Mouse (Mus musculus) midbrain, embryonic 12.5 days (tissue): ENCODE measurements around the gene Vps51. TPM values are rescaled to one million over a fixed set of nuclear protein-coding genes. Genes with fewer than 3 reads are reported as not detected.

Experiments
- ATAC-seq: fragments of 200-750 bp; cut with Nextera tagmentation; 2 replicates; pipeline ENCODE4 v1.8.0; 2017; ENCODE audit warnings: low read depth, moderate TSS enrichment, moderate library complexity; ENCODE audit not compliant: low FRiP score
- H3K27ac ChIP-seq: fragments of 300-500 bp; sonication (generic); replicated peaks from 2 replicates; pipeline ENCODE4 v1.5.1; 2016; ENCODE audit warnings: mild to moderate bottlenecking
- H3K27me3 ChIP-seq: fragments of 300-500 bp; sonication (generic); 2 replicates; pipeline ENCODE4 v1.6.1; 2016; ENCODE audit warnings: mild to moderate bottlenecking
- H3K36me3 ChIP-seq: fragments of 300-500 bp; sonication (generic); 2 replicates; pipeline ENCODE4 v1.6.1; 2016
- H3K4me1 ChIP-seq: fragments of 300-500 bp; sonication (generic); 2 replicates; pipeline ENCODE4 v1.6.1; 2016
- H3K4me2 ChIP-seq: fragments of 300-500 bp; sonication (generic); replicated peaks from 2 replicates; pipeline ENCODE4 v1.6.1; 2016; ENCODE audit warnings: mild to moderate bottlenecking, moderate library complexity
- H3K4me3 ChIP-seq: fragments of 300-500 bp; sonication (generic); 2 replicates; pipeline ENCODE4 v1.5.1; 2016; ENCODE audit warnings: mild to moderate bottlenecking
- H3K9ac ChIP-seq: fragments of 300-500 bp; sonication (generic); replicated peaks from 2 replicates; pipeline ENCODE4 v1.6.1; 2016; ENCODE audit warnings: mild to moderate bottlenecking, moderate library complexity
- H3K9me3 ChIP-seq: fragments of 300-500 bp; sonication (generic); 2 replicates; pipeline ENCODE4 v1.6.1; 2016; ENCODE audit warnings: mild to moderate bottlenecking
- WGBS: fragments of 180-500 bp; shearing (Covaris S2); methylation state at CpG from one replicate; pipeline ENCODE4 v1.1.7; 2016; 5-methylcytosine and 5-hydroxymethylcytosine counted together
- polyA plus RNA-seq: library from polyadenylated mRNA; unstranded; fragments of >200 nt; fragmentation: Nextera tagmentation; extraction: Ambion mirVana; gene quantifications from 2 replicates; pipeline ENCODE4 v1.2.1, GENCODE M21; 2016

Vps51 gene
- polyA plus RNA-seq, 1 experiment from 2014 or later: 82.2 TPM

DNA sequence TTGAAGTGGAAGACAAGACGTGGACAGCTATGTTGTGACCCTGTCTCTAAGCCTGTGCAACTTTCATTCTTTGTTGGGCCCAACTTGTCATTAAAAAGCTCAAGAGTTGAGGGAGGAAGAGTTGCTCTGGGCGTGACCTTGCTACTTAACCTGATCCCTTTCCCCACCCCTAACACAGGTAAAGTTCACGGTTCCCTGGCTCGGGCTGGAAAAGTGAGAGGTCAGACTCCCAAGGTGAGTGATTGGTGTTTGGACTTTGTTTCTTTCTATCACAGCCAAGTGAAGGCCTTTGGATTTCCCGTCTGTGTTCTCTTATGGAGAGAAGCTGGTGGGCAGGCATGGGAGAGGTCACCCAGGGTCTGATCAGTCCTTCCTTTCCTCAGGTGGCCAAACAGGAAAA lies 18.1 kb downstream of the Vps51 start:
- no peak overlapping the region for H3K27ac ChIP-seq
- peak overlapping the region; percentile 82 for H3K4me2 ChIP-seq
- peak overlapping the region; percentile 86; the same call in 1 of the 2 replicates for H3K9ac ChIP-seq
- H3K9me3 ChIP-seq: no peaks in the 10 kb centered on the region
- no peak for ATAC-seq
- no peaks in the 10 kb centered on the region for H3K27me3 ChIP-seq
- H3K4me3 ChIP-seq: peak overlapping the region; percentile 84
- H3K4me1 ChIP-seq: peaks cover 42% of the 10 kb centered on the region
- 87% methylated on average over 5 of the region's 5 CpGs for whole genome bisulfite sequencing
- peaks cover 31% of the 10 kb centered on the region for H3K36me3 ChIP-seq

DNA sequence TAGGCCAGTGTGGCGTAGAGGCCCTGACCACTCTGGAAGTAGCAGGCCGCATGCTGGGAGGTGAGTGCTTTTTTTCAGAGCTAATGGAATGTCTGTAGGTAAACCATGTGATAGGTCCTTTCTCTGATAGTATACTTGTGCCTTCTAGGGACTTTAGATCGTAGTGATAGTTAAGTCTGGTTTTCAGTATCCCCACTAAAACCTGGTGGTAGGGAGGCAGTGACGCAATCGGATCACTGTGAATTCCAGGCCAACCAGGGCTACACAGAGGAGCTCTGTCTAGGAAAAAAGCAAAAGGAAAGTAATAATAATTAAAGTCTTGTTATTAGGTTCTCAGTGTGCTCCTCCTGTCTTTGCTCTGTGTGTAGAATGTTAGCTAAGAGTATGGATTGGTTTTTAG lies 18.5 kb downstream of the Vps51 start:
- peaks cover 40% of the 10 kb centered on the region for H3K4me1 ChIP-seq
- ATAC-seq: no peak
- 34% methylated on average over 5 of the region's 5 CpGs for WGBS
- peak overlapping the region; percentile 70; the same call in 1 of the 2 replicates for H3K27ac ChIP-seq
- H3K27me3 ChIP-seq: no peaks in the 10 kb centered on the region
- H3K9ac ChIP-seq: peak overlapping the region; percentile 86
- peaks cover 36% of the 10 kb centered on the region for H3K36me3 ChIP-seq
- peak overlapping the region; percentile 84 for H3K4me3 ChIP-seq
- peak overlapping the region; percentile 82 for H3K4me2 ChIP-seq
- no peaks in the 10 kb centered on the region for H3K9me3 ChIP-seq

DNA sequence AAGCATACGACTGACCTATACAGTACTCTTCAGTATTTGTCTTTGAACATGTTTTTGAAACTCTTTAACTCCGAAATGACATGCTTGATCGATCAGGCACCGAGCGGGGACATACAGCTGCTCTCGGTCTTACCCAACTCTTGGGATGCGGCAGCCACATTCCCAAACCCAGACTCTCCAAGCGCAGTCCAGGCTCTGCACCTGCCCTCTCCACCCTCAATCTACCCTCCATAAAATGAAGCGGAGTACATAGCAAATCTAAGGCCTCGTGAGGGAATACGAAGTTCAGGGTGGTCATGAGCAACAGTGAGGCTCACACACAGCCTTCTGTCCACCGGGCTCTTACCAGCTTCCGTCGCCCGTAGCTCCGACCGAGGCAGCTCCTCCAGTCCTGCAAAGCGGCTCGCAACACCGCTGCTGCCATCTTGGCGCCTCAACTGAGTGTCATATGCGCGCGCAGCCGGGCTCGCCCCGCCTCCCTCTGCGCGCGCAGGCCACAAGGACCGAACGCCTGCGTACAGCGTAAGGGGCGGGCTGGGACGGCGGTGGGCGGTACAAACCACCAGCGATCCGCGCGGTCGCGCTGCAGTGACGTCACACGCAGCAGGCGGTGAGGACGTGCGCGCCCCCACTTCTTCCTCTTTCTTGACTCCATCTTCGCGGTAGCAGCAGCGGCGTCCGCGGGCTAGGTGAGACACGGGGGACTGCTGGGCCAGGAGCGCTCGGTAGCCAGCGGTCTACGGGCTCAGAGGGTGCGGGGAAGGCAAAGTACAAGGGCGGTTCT lies 19.5 kb downstream of the Vps51 start, which contains the start of the genes Mrpl49 and Fau:
TSS of gene Mrpl49 (minus strand) at position 473 of the 784 bp plus-strand sequence.
TSS of gene Fau (plus strand) at position 532 of the 784 bp plus-strand sequence.
- H3K4me3 ChIP-seq: peak within 1 kb of the TSS; percentile 84
- H3K4me1 ChIP-seq: peaks cover 35% of the 10 kb centered on the region
- ATAC-seq: peak; percentile 87
- under 1% methylated on average over 62 of the region's 63 CpGs for WGBS
- H3K36me3 ChIP-seq: peaks cover 46% of the 10 kb centered on the region
- peak within 1 kb of the TSS; percentile 86 for H3K9ac ChIP-seq
- no peaks in the 10 kb centered on the region for H3K27me3 ChIP-seq
- H3K27ac ChIP-seq: peak within 1 kb of the TSS; percentile 70
- no peaks in the 10 kb centered on the region for H3K9me3 ChIP-seq
- H3K4me2 ChIP-seq: peak within 1 kb of the TSS; percentile 82

DNA sequence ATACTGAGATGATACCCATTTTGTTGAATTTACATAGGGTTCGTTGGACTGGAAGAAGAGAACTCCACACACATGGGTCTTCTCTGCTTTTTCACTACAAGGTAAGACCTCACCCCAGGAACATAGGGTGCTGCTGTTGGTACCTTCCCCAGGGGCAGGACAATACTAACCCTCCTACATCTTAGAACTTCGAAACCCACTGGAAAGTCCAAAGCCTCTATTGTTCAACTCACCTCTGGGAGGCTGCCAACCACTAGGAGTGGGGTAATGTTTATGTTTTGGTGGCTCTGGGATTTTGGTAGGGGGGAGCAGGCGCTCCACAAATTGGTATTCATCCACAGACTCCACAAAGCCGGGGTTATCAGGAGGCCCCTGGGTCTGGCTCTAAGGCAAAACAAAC lies 20.3 kb downstream of the Vps51 start:
- WGBS: 59% methylated on average over 4 of the region's 4 CpGs

DNA sequence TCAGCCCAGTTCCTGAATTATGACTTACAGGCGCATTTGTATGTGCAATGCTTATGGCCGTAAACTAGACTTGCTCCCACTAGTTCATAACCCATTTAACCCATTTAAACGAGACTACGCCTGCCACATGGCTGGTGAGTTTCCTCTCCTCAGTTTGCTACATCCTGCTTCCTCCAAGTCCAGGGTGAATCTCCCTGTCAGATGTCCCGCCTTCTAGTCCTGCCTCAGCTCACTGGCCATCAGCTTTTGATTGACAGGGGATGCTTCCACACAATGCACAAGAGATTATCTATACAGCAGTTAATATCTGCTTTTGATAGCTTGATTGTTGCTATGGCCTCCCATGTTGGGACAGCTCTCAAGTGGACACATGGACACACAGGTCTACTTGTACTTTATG lies 22.7 kb downstream of the Vps51 start:
- H3K27me3 ChIP-seq: no peaks in the 10 kb centered on the region
- H3K36me3 ChIP-seq: peaks cover 72% of the 10 kb centered on the region
- H3K4me2 ChIP-seq: no peak overlapping the region
- H3K27ac ChIP-seq: no peak overlapping the region
- no peak overlapping the region for H3K4me3 ChIP-seq
- H3K9me3 ChIP-seq: no peaks in the 10 kb centered on the region
- WGBS: 93% methylated on average over 5 of the region's 5 CpGs
- no peak overlapping the region for H3K9ac ChIP-seq
- peaks cover 20% of the 10 kb centered on the region for H3K4me1 ChIP-seq
- ATAC-seq: no peak

More for the DNA sequence above, 20.3 kb downstream of the Vps51 start:
- H3K9me3 ChIP-seq: no peaks in the 10 kb centered on the region
- H3K4me1 ChIP-seq: peaks cover 27% of the 10 kb centered on the region
- H3K36me3 ChIP-seq: peaks cover 54% of the 10 kb centered on the region
- peak overlapping the region; percentile 84 for H3K4me3 ChIP-seq
- H3K9ac ChIP-seq: peak overlapping the region; percentile 78
- ATAC-seq: no peak
- peak overlapping the region; percentile 82 for H3K4me2 ChIP-seq
- H3K27me3 ChIP-seq: no peaks in the 10 kb centered on the region
- no peak overlapping the region for H3K27ac ChIP-seq

DNA sequence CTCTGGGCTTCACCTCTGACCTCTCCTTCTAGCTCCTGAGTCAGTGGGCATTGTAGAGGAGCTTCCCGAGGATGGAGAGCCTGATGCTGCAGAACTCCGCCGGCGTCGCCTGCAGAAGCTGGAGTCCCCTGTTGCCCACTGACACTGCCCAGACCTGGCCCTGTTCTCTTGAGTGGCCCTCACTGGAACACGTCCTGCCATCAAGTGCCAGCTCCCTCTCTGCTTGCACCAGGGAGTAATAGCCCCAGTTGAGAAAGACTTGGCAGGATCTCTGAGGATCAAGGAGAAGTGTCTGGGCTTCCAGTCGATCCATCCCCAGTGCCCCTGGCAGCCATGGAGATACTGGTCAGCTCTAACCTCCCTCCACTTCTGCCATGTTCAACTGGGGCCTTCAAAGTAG lies 24.5 kb downstream of the Vps51 start:
- Histone ChIP-seq H3K27ac (no peak overlapping the region), H3K9me3 (no peaks in the 10 kb centered on the region), H3K27me3 (no peaks in the 10 kb centered on the region), H3K9ac (no peak overlapping the region), H3K4me1 (peaks cover 21% of the 10 kb centered on the region), H3K4me3 (no peak overlapping the region), H3K36me3 (peaks cover 77% of the 10 kb centered on the region), H3K4me2 (no peak overlapping the region)
- WGBS: 90% methylated on average over 7 of the region's 7 CpGs
- no peak for ATAC-seq

DNA sequence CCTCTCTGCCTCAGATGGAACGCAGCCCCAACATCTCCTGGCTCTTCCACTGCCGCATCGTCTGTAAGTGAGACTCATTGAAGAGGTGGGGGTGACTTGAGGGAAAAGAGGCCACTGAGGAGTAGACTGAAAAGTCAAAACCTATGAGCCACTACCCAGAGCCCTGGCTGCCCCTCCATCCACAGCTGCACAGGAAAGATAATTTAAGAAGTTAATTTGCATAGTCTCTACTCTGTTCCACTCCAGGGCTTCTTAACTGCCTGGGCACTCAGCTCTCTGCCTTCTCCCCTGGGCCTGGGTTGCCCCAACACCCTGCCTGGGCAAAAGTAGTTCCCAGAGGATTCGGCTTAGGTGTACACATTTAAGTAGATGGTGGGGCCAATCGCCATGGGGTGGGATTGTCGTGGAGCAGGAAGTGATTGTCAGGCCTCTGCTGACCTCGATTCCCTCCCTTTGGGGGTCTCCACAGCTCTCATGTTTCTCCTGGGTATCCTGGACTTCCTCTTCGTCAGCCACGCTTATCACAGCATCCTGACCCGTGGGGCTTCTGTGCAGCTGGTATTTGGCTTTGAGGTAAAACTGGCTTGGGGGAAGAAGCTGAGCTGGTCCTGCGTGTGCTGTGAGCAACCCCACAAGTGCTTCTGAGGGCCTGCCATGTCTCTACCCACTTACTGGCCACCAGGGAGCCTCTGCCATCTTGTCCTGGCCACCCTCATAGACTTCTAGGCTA lies 28.2 kb downstream of the Vps51 start:
- Histone ChIP-seq H3K4me1 (peaks cover 21% of the 10 kb centered on the region), H3K36me3 (peaks cover 57% of the 10 kb centered on the region), H3K4me2 (no peak overlapping the region), H3K9ac (no peak overlapping the region), H3K4me3 (0 out of 2 replicates have a peak overlapping the region, but pooled peaks have one; percentile 97), H3K9me3 (no peaks in the 10 kb centered on the region), H3K27me3 (no peaks in the 10 kb centered on the region), H3K27ac (no peak overlapping the region)
- WGBS: 91% methylated on average over 11 of the region's 11 CpGs
- no peak for ATAC-seq

DNA sequence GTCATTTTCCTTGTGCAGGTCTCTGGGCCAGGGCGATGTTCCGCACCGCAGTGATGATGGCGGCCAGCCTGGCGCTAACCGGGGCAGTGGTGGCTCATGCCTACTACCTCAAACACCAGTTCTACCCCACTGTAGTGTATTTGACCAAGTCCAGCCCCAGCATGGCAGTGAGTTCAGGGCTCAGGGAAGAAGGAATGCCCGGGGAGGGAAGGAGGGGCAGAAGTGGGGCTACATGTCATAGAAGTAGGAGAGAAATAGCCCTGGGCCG lies 29.2 kb downstream of the Vps51 start:
- Histone ChIP-seq H3K4me1 (peaks cover 21% of the 10 kb centered on the region), H3K4me2 (peak overlapping the region; percentile 99), H3K27me3 (no peaks in the 10 kb centered on the region), H3K9ac (peak overlapping the region; percentile 91), H3K27ac (no peak overlapping the region), H3K36me3 (peaks cover 47% of the 10 kb centered on the region), H3K4me3 (peak overlapping the region; percentile 97), H3K9me3 (no peaks in the 10 kb centered on the region)
- 87% methylated on average over 8 of the region's 8 CpGs for WGBS
- no peak for ATAC-seq

DNA sequence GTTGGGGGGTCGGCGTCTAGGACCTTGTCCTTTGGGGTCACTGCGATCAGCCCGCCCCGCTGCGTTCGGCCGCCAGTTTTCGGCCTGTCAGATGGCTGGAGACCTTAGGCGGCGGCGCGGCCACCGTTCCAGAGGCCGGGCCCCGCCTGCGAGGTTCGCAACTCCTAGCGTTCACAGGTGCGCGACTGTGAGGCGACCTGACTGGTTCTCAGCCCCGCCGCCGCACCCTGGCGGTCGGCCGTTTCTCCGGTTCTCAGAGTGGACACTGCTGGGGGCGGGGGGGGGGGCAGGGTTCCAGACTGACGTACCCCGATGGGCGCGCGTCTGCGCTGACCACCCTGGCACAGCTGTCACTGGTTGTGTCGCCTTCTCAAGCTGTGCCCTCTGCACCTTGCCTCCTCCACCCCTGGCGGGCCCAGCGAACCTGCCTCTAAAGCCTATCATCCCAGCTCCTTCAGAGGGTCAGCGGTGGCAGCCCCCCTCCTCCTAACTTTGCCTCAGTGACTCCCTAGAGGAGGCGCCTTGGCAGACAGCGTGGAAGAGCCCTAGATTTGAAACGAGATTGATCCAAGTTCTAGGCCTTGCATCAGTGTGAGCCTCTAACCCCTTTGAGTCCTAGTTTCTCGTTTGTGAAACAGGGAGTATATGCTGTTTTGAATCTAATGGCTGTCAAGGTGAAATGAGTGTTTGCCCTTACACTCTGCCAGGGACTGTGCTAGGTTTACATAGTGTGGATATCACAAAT lies 29.7 kb downstream of the Vps51 start:
- Histone ChIP-seq H3K4me2 (peak overlapping the region; percentile 99), H3K9me3 (no peaks in the 10 kb centered on the region), H3K36me3 (peaks cover 42% of the 10 kb centered on the region), H3K4me3 (peak overlapping the region; percentile 97), H3K4me1 (peaks cover 21% of the 10 kb centered on the region), H3K27me3 (no peaks in the 10 kb centered on the region), H3K27ac (peak overlapping the region; percentile 99), H3K9ac (peak overlapping the region; percentile 91)
- 2% methylated on average over 44 of the region's 44 CpGs for WGBS
- peak; percentile 38 for ATAC-seq

DNA sequence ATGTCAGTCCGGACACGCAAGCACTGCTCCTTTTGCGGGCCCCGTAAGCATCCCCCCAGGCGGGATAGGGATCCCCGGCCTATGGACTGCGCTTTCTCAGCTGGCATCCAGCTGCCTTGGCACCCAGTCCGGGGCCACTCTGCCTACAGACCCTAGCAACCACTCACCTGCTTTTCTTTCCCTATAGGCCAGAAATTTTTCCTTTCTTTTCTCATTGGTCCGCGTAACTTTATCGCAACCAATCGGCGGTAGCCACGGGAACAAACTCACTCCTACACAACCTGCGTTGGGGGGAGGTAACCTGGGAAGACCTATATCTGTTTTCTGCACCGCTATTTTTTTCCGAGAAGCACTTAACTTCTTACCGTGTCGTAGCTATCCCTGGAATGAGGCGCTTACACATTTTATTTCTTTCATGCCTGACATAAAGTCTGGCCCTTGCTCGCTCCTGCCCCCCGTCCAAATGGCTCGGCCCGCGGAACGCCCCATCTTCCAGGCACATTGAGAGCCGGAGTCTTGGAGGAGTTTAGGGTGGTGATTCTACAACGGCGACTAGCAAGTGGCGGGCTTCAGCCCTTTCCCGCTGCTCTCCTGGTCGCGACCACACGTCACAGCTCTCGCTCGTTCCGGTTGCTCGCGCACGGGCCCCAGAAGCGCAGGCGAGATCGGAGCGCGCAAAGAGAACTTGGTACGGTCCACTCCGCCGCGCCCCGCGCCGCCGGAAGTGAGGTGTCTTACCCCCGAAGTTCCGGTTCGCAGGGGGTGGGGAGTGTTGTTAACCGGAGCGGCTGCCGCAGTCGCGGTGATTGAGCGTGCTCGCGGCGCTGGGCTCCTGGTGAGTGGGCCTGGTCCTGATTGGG lies 30.5 kb downstream of the Vps51 start, which contains the start of gene Syvn1:
TSS of gene Syvn1 (plus strand) at position 283 of the 860 bp plus-strand sequence.
- under 1% methylated on average over 65 of the region's 65 CpGs for WGBS
- Histone ChIP-seq H3K4me3 (peak within 1 kb of the TSS; percentile 97), H3K9me3 (no peaks in the 10 kb centered on the region), H3K4me1 (peaks cover 21% of the 10 kb centered on the region), H3K9ac (peak within 1 kb of the TSS; percentile 91), H3K36me3 (peaks cover 34% of the 10 kb centered on the region), H3K27me3 (no peaks in the 10 kb centered on the region), H3K27ac (peak within 1 kb of the TSS; percentile 99), H3K4me2 (peak within 1 kb of the TSS; percentile 99)
- ATAC-seq: peak; percentile 88
